Mouse (Mus musculus) heart, adult 2 months (tissue): ENCODE data around the gene Prpf6. TPM values are rescaled to one million over a fixed set of nuclear protein-coding genes. Genes with fewer than 3 reads are reported as not detected.
A peak's percentile ranks its signal among the peaks of the same experiment; 100 is the strongest.

Experiments
- DNase-seq, 2 experiments: peaks; one replicate each; pipeline ENCODE4 v3.0.0; 2021
- H3K27ac ChIP-seq: fragments of 200-600 bp; 2 replicates; pipeline ENCODE4 v1.8.1; 2022
- H3K27me3 ChIP-seq: fragments of 200-500 bp; 2 replicates; pipeline ENCODE4 v1.6.1; 2012; ENCODE audit warnings: mild to moderate bottlenecking, low read length, inconsistent platforms, mixed read lengths; ENCODE audit not compliant: control insufficient read depth, insufficient read depth
- H3K36me3 ChIP-seq: fragments of 200-500 bp; 2 replicates; pipeline ENCODE4 v1.6.1; 2012; ENCODE audit warnings: low read length, inconsistent platforms; ENCODE audit not compliant: control insufficient read depth, insufficient read depth
- H3K4me1 ChIP-seq: fragments of 200-500 bp; 2 replicates; pipeline ENCODE4 v1.6.1; 2011; ENCODE audit warnings: low read length; ENCODE audit not compliant: control insufficient read depth, insufficient read depth
- H3K4me3 ChIP-seq: fragments of 200-600 bp; 2 replicates; pipeline ENCODE4 v1.8.1; 2022
- H3K79me2 ChIP-seq: fragments of 200-500 bp; replicated peaks from 2 replicates; pipeline ENCODE4 v1.6.1; 2012; ENCODE audit warnings: mild to moderate bottlenecking, inconsistent platforms, low read length, moderate library complexity, mixed read lengths; ENCODE audit not compliant: control insufficient read depth, insufficient read depth
- H3K9ac ChIP-seq: fragments of 200-500 bp; 2 replicates; pipeline ENCODE4 v1.6.1; 2012; ENCODE audit warnings: low read depth, mild to moderate bottlenecking, control low read depth, inconsistent platforms, low read length, mixed read lengths
- CTCF ChIP-seq: fragments of 200-600 bp; IDR thresholded peaks from 2 replicates; pipeline ENCODE4 v1.8.1; 2022; ENCODE audit warnings: antibody characterized with exemption, mild to moderate bottlenecking, moderate library complexity
- EP300 ChIP-seq: fragments of 200-500 bp; IDR thresholded peaks from 2 replicates; pipeline ENCODE4 v1.6.1; 2011; ENCODE audit warnings: low read depth, low read length, control low read depth; ENCODE audit not compliant: insufficient read depth
- POLR2A ChIP-seq: fragments of 200-500 bp; IDR thresholded peaks from 2 replicates; pipeline ENCODE4 v1.6.1; 2011; ENCODE audit warnings: mild to moderate bottlenecking, low read depth, low read length, control low read depth; ENCODE audit not compliant: insufficient read depth
- WGBS: fragments of 180-500 bp; shearing (Covaris S2); methylation state at CpG from one replicate; pipeline ENCODE4 v1.1.7; 2018; 5-methylcytosine and 5-hydroxymethylcytosine counted together
- intact Hi-C: fragments of 180-260 bp; cut with DNase I; formaldehyde crosslinking; loops from one replicate; pipeline ENCODE4 v1.15.1; 2025
- polyA plus RNA-seq: library from polyadenylated mRNA; depleted of rRNA; stranded (reverse); fragments of >200 nt; gene quantifications from 2 replicates; pipeline ENCODE4 v1.2.3, GENCODE M21; 2012
- total RNA-seq, 2 experiments: library from RNA; stranded (reverse); gene quantifications; 2 replicates each; pipeline ENCODE4 v1.2.3; 2021

Prpf6 gene
- total and polyA plus RNA-seq, 3 experiments: 13.8 to 38.6 (median 35.3) TPM

GRCm38 (mm10) chr2:181658528-181658927 lies 66.9 kb downstream of the Prpf6 start:
- peaks cover 7% of the 10 kb centered on the region for H3K36me3 ChIP-seq
- no peaks in the 10 kb centered on the region for H3K27me3 ChIP-seq
- H3K79me2 ChIP-seq: no peaks in the 10 kb centered on the region
- intact Hi-C loops: loop anchor here (2.0 to 5.0 kb wide), 2 partner anchors 36 to 48 kb away; no protein-coding TSS in a partner anchor
- peaks cover 15% of the 10 kb centered on the region for H3K4me1 ChIP-seq
- TF ChIP-seq CTCF: no peak
- no peak for TF ChIP-seq EP300
- no peak for TF ChIP-seq POLR2A
- no peak for DNase-seq
- H3K4me3 ChIP-seq: no peak overlapping the region
- WGBS: 74% methylated on average over 7 of the region's 7 CpGs
- H3K9ac ChIP-seq: no peak overlapping the region
- peak overlapping the region; percentile 77 for H3K27ac ChIP-seq

GRCm38 (mm10) chr2:181658930-181659555 lies 67.4 kb downstream of the Prpf6 start:
- WGBS: 36% methylated on average over 17 of the region's 17 CpGs
- H3K9ac ChIP-seq: peak overlapping the region; percentile 7; the same call in 1 of the 2 replicates

GRCm38 (mm10) chr2:181659609-181660055 lies 68.0 kb downstream of the Prpf6 start:
- no peaks in the 10 kb centered on the region for H3K27me3 ChIP-seq
- 5% methylated on average over 9 of the region's 9 CpGs for WGBS
- H3K9ac ChIP-seq: no peak overlapping the region; the same call in 1 of the 2 replicates
- peaks cover 18% of the 10 kb centered on the region for H3K4me1 ChIP-seq
- peaks cover 7% of the 10 kb centered on the region for H3K36me3 ChIP-seq
- DNase-seq: peak; percentile 88 to 90
- TF ChIP-seq EP300 (peak; percentile 99), POLR2A (no peak; the same call in none of the 2 replicates), CTCF (peak; percentile 86)
- intact Hi-C loops: loop anchor here (1.0 to 5.0 kb wide), 3 partner anchors 19 to 47 kb away; no protein-coding TSS in a partner anchor
- no peaks in the 10 kb centered on the region for H3K79me2 ChIP-seq
- peak overlapping the region; percentile 91 for H3K27ac ChIP-seq
- no peak overlapping the region for H3K4me3 ChIP-seq

More at GRCm38 (mm10) chr2:181658930-181659555, 67.4 kb downstream of the Prpf6 start:
- Histone ChIP-seq H3K4me1 (peaks cover 18% of the 10 kb centered on the region), H3K27ac (peak overlapping the region; percentile 77), H3K27me3 (no peaks in the 10 kb centered on the region), H3K4me3 (no peak overlapping the region), H3K36me3 (peaks cover 7% of the 10 kb centered on the region), H3K79me2 (no peaks in the 10 kb centered on the region)
- intact Hi-C loops: loop anchor here (1.0 to 5.0 kb wide), 3 partner anchors 19 to 48 kb away; no protein-coding TSS in a partner anchor
- peak; percentile 76 to 77 for DNase-seq
- no peak for TF ChIP-seq POLR2A
- TF ChIP-seq EP300: no peak
- TF ChIP-seq CTCF: no peak

GRCm38 (mm10) chr2:181662620-181663297 lies 71.1 kb downstream of the Prpf6 start:
- Histone ChIP-seq H3K27me3 (no peaks in the 10 kb centered on the region), H3K36me3 (peaks cover 6% of the 10 kb centered on the region; the same call in 1 of the 2 replicates), H3K9ac (no peak overlapping the region), H3K4me3 (no peak overlapping the region), H3K27ac (peak overlapping the region; percentile 91), H3K4me1 (peaks cover 18% of the 10 kb centered on the region), H3K79me2 (no peaks in the 10 kb centered on the region)
- WGBS: 53% methylated on average over 3 of the region's 3 CpGs
- DNase-seq: peak in 1 of 2 experiments; percentile 34
- intact Hi-C loops: loop anchor here (1.0 kb wide), 1 partner anchor 13 kb away; no protein-coding TSS in a partner anchor
- peak; percentile 65; the same call in 1 of the 2 replicates for TF ChIP-seq EP300
- no peak for TF ChIP-seq CTCF
- 0 out of 2 replicates have a peak, but pooled peaks have one; percentile 33 for TF ChIP-seq POLR2A

- intact Hi-C loops: loop anchor here (1.0 kb wide), 1 partner anchor 12 kb away; no protein-coding TSS in a partner anchor
- Histone ChIP-seq H3K4me1 (peaks cover 18% of the 10 kb centered on the region), H3K79me2 (no peaks in the 10 kb centered on the region), H3K36me3 (peaks cover 6% of the 10 kb centered on the region; the same call in 1 of the 2 replicates), H3K4me3 (no peak overlapping the region), H3K27ac (peak overlapping the region; percentile 84), H3K9ac (no peak overlapping the region), H3K27me3 (no peaks in the 10 kb centered on the region)
- peak; percentile 87 for DNase-seq
- WGBS: 25% methylated on average over 4 of the region's 4 CpGs
- 0 out of 2 replicates have a peak, but pooled peaks have one; percentile 8 for TF ChIP-seq POLR2A
- TF ChIP-seq EP300: peak; percentile 56; the same call in 1 of the 2 replicates
- TF ChIP-seq CTCF: no peak
These were observed 71.6 kb downstream of the Prpf6 start for GRCm38 (mm10) chr2:181663298-181663630.
